Mouse (Mus musculus): ENCODE measurements at regions not wholly inside any gene's neighbourhood (a gene's known extent, or its start where the extent isn't known, plus 50 kb on each side); places are given as distances from the start of the nearest gene placed in this dataset.

DNA sequence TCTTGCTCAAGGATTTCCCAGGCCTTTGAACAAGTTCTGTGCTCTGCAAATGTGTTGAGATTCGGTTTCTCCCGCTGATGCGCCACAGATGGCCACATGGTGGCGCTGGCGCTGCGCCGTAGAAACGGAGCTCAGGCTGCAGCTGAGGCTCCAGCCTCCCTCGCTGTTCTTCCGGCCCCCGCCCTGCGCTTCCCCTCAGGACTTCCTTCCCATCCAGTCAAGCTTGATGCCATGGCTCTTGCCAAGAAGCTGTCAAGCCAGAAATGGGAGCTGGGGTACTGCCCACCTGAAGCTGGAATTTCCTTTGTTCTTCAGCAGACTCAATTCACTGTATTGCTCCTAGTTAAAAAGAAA is 263.9 kb downstream of the Mpdz start:
- DNase-seq (ENCODE audit: low spot score), result peak; percentile 92

DNA sequence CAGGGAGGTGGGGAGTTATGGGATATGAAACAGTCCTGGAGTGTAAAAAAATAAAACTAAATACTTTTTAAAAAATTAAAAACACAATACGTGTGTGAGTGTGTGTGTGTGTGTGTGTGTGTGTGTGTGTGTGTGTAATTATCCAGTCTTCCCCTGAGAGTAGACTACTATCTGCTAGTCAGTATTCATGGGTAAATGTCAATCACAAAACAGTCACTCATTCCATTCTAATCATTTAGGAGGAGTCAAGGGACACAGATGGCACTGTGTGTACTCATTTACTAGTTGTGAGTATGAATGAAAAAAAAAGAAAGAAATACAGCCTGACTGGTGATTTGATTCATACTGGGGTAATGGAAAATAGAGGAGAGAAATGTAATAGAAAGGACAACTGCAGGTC is 226.5 kb downstream of the Mpdz start:
- no peak for DNase-seq (ENCODE audit: low spot score)

DNA sequence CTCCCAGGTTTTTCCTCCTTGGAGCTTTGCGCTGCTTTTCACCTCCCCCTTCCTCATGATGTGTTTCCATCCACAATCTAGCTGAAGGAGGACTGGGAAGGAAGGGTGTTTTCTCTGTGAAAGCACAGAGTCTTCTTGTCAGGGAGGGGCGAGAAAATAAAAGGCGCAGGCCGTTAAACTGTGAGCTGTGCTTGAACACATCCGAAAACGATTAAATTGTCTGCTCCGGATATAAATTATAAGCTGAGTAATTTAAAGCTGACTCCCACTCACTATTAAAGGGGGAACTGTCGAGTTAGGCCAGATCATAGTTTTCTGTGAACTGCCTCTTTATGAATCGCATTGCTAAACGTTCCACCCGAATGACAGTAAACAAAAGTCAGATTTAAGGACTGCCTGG is 224.6 kb downstream of the Mpdz start:
- no peak for DNase-seq (ENCODE audit: low spot score)

DNA sequence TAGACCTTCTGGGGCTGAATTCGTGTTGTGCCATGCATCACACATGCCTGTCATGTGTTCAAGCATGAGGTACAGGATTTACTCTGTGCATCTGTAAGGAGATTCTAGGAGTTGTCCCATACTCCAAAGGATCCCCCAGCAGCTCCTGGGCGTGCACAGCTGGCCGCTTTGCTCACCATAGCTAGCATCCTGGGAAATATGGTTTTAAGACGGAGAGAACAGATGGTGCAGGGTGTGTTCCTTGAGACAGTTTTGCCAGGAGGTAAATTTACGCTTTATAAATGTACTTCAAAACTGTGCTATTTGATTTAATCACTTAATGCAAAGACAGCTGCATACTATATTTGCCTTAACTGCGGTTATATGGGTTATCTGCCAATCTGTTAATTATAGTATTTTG is 220.6 kb downstream of the Mpdz start:
- no peak for DNase-seq (ENCODE audit: low spot score)

DNA sequence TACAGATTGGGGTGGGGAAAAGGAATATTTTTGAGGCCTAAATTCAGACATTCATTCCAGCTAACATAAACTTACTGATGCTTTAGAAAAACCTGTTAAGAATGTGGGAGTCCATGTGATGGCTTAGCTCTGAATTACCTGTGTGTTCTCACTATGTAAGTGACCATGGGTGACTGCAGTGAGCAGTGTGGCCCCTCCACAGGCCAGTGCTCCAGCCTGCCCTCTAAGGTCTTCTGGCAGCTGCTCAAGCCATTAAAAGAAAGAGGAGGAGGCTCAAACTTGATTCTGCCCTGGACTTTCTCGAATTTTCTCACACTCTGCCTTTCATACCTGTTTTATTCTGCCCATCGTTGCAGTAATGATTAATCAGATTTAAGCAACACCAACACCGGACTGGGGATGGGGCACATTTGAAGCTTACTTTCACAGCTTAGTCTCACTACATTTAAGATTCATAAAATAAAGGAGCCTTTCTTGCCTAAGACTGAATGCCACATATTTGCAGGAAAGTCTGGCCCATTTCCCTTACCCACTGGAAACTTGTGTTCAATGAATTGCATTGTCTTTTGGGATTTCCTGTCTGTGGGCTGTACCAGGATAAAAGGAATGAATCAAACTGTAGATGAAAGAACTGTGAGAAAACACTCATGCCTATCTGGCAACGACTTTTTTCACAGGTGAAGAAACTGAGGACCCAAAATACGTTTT is 220.0 kb downstream of the Mpdz start:
- no peak for DNase-seq (ENCODE audit: low spot score)

All from embryo, embryonic 10 days (tissue).